Mouse (Mus musculus): ENCODE results near the gene Pcdh15.

The Pcdh15 gene

DNA sequence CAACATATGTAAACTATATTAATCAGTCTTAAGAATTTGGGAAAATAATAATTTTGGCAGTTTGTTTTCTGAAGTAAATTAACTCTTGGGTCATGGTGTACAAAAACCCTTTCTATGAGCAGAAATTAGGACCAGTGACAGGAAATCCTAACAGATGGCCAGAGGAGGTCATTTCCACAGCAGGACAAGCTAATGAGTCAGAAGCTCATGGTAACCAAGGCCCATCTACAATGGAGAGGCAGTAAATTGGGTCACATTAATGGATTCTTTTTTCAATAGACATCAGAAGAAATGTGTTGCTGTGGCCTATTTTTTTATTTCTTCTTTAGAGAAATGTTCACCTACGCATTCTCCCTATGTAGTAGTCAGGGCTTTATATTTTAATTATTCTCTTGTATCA lies 923.9 kb downstream of the Pcdh15 start:
- DNase-seq = no peak

DNA sequence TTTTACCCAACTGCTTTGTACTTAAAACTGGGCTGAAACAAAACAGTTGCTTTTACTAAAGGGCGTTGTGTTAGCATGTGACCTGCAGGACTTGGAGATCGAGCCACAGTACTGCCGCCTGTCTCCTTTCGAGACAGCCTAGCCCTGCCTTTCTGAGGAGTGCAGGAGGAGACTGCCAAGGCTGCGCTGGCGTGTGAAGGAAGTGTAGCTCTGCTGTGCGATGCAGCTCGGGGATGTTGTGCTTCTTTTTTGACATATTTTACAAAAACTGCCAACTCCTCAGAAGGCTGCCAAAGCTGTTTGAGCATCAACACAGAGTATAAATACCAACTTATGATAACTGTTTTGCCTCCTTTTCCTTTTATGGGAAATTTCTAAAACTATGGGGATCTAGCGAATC lies 953.9 kb downstream of the Pcdh15 start:
- DNase-seq = peak; percentile 47

DNA sequence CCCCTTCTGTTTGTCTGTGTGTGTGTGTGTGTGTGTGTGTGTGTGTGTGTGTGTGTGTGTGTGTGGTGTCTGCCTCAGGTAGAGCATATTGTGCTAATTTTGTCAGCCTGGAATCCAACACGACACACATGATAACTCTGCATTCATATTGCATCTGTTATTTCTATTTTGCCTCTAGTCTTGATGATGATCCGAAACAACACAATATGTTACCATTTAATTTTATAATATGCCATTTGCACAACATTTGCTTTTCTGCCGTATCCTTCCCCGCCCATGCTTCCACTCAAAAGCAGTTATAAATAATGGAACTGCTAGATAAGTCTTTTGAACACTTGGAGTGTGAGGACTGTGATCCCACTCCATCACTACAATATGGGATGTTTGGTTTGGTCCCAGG lies 987.5 kb downstream of the Pcdh15 start:
- no peak for DNase-seq

DNA sequence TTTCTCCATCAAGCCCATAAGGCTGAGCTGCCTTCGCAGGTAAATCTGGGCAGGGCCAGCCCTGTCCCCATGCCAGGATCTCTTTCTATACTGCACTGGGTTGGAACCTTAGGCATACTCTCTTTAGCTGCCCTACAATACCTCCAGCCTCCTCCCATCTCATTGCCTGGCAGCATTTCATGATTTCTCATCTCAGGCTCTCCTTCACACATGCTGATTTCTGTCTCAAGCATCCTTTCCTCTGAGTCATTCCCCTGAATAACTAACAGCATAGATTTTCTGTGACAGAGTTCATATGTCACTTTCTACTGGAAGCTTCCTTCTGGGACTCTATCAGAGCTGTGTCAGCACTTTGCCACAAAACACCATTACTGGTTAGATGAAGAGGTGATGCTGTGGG lies 999.2 kb downstream of the Pcdh15 start:
- DNase-seq = no peak

DNA sequence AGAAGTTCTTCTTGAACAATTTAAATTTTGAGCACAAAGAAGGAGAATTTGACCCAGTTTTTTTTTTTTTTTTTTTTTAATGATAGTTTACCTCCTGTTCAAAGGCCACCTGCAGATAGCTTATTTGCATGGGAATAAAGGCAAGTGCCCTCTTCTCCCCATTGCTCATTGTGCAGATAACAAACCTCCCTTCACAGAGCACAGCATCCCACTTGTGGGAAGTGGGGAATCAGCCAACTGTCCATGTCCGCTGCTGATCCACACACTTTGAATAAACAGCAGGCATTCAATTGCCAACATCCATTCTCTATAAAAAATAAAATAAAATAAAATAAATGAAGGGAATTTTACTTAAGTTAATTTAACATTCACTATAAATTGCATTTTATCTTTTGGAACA lies 1015.0 kb downstream of the Pcdh15 start:
- no peak for DNase-seq

DNA sequence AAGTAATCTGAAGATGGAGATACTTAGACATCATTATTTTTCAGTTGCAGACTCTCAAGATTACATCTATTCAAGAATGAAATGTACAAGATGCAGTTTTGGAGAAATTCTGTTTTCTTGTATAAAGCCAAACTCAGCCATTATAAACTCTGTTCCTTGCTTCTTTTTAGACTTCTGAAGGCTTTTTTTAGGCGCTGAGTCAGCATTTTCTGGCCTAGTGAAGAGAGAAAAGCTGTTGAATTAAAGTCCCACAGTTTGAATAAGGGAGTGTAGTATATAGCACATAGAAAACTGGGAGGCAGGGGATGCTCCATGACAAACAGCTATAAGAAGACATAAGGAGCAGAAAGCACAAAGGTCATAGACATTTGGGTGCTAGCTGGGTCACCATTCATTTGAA lies 1017.7 kb downstream of the Pcdh15 start:
- DNase-seq = no peak

DNA sequence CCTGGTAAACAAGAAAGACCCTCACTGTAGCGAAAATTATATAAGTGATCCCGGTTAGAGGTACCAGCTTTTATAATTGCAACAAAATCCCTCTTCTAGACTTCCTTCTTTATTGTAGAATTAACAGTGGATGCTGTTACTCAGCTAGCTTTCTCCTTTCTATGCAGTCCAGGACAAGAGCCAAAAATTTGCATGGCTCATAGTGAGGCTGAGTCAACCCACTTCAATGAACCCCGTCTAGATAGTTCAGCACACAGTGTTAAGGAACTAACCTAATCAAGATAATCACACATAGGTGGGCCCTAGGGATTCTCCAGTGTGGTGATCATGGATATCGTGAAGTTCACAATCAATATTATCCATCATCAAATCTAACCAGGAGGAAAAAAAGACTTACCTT lies 1024.3 kb downstream of the Pcdh15 start:
- DNase-seq = no peak

DNA sequence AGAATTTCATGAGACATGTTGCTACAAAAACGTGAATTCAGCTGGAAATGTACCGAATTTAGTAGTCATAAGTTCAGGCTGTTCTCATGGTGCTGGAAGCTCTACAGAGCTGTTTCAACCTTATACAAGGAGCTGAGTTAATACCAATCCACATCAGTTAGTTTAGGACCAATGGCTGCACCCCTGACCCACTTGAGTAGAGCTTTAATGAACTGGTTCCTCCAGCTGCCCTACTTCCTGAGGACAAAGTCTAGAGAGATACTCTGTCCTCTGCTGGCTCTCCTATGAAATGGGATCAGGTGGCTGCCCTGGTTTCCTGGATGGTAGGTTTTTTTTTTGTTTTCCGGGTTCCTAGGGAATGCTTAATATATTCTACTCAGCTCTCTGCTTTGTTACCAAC lies 1030.0 kb downstream of the Pcdh15 start:
- no peak for DNase-seq

DNA sequence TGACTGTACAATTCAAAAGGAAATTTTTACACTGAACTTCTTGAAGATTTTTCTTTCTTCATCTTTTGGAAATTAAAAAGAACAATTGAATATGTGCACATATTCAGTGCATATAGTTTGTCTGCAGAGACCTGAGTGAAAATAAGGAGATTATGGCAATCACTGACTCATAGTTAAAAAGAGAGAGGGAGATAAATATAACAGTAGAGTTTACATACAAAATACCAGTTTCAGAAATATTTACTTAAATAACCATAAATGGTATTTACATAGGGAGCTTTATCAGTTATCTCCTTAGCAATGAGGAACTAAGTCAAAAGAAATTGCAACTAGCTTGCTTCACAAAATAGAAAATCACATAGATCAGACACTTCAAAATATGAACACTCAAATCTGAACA lies 1030.5 kb downstream of the Pcdh15 start:
- DNase-seq = no peak

DNA sequence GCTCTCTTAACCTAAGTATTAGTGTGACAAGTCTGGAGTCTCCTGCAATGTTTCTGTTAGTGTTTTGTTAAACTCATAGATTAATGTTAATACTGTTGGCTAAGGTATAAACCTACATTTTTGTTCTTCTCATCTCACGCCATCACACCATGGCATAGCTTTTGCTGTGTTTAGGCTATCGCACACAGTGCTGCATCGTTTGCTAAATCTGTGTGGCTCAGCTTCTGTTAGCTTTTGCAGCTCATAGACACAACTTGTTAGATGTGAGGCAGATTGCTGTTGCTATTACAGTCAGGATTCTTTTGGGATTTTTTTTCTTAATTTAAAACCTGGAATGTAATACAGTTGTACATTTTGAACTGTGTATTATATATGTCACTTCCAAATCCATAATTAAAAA lies 1031.7 kb downstream of the Pcdh15 start:
- no peak for DNase-seq

DNA sequence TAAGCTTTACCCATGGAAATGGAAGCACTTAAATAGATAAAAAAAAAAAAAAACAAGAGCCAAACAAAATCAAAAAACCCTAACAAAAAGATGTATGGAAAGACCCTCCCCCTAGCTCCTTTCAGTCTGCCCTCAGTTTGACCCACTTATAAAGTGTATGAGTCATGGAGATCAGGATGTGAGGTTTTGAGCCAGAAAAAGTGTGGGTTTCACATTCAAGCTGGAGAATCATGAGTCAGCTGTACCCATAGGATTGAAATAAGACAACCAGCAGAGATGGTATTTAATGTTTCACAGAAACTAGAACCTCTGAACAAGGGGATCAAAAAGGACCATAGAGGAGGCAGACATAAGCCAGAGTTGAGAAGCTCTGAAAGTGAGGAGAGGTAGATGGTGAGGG lies 1048.8 kb downstream of the Pcdh15 start:
- DNase-seq = no peak

DNA sequence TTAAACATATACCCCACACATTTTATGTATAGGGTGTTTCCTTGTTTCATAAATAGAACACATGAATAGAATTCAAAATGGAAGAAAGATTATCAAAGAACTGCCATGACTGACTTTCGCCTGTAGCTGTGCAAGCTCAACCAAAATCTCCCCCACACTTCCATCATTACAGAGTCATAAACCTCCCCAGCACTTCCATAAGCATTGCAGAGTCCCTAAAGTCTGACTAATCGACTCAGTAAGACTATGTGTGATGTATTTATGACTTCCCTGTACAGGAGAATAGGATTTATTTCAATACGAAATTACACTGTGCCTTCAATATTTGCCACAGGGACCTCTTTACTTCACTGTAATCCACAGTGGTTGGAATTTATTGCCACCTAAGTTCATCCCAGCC lies 1082.8 kb downstream of the Pcdh15 start:
- no peak for DNase-seq

DNA sequence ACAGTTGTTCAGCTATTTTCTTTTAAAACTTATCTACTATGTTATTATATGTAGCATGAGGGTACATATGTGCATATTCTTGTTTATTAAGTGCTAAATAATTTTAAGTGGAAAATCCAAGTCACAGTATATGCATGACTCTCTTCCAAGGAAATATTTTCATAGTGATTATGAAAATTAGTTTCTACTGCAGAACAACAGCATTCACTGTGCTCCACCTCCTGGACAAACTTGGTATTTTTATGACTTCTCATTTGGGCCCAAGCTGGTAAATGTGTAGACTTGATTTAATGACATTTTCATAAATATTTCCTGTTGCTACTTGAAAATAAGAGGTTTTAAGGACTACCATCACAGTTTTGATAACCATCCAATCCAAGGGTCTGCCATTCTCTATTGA lies 1104.5 kb downstream of the Pcdh15 start:
- DNase-seq = no peak

DNA sequence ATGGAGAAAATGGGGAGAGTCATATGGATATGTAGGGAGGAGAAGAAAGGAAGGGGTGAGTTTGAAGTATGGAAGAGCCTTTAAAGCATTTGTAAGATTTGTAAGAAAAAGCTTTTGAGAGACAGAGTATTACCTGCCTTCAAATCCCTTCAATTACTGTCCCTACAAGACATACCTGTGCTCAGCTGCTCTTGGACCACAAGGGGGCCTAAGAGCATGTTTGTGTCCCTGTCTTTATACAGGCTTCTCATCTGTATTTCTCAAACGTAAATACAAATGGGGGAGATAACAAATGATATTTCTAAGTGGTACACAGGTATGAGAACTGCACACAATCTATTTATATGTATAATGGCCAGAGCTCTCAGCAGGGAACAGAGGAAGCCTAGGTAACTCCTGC lies 1118.1 kb downstream of the Pcdh15 start:
- DNase-seq = no peak

DNA sequence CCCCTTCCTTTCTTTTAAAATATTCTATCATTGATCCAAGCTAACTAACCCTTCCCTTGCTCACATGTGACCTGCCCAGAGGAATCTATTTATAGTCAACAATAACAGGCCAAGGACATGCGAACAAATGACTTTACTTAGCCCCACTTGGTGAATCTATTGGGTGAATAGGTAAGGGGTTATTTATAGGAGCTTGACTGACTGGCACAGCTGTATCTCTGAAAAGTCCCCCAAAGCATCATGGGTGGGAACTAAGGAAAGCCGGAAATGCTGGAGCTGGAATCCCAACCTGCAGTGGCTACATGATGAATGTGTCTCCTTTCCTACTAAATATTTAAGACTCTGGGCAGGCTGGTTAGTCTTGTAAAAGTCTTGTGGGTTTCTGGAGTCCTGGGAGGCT lies 1121.3 kb downstream of the Pcdh15 start:
- no peak for DNase-seq

DNA sequence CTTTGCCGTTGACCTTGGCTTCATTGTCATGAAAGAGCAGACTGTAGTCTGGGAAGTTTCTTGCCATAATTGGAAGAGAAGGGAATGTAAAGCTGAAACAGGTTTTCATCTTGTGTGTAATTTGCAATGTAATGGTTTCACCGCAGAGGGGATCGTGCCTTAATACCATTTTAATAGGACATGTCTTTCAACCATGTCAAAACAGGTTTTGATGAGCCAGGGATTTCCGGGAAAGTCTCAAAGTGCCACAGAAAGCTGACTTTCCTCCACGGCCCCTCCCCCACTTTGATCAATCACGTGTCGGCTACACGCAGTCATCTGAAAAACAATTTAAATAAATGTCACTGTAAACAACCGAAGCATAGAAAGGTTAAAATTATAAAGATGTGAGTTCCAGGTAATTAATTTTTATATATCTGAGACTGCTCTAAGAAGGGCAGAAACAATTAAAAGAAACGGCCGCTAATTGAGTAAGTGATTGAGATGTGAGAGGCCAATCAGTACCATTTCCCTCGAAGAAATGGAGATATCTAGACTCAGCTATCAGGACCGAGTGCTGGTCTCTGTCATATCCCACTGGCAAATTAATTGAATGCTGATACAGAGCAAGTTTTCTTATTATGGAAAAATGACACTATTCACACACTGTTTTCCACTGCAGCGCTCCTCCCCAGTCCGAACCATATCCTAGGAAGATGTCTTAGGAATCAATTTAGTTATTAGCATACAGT lies 1158.7 kb downstream of the Pcdh15 start:
- no peak for DNase-seq

DNA sequence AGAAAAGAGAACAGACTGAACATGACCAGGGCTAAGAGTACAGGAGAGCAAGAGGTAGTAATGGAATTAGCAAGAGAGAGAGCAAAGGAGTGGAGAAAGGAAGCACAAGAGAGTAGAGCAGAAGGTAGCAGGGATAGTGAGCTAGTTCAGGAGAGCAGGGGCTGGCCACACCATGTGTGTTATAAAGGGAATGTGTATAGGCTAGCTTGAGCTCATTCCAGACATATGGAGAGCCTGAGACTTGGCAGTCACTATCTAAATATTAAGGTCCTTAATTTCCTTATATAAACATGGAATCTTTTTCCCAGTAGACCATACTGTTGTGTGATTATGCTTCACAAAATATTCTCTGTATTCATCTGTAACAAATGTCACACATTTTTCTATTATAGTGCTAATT lies 1159.5 kb downstream of the Pcdh15 start:
- DNase-seq = no peak

DNA sequence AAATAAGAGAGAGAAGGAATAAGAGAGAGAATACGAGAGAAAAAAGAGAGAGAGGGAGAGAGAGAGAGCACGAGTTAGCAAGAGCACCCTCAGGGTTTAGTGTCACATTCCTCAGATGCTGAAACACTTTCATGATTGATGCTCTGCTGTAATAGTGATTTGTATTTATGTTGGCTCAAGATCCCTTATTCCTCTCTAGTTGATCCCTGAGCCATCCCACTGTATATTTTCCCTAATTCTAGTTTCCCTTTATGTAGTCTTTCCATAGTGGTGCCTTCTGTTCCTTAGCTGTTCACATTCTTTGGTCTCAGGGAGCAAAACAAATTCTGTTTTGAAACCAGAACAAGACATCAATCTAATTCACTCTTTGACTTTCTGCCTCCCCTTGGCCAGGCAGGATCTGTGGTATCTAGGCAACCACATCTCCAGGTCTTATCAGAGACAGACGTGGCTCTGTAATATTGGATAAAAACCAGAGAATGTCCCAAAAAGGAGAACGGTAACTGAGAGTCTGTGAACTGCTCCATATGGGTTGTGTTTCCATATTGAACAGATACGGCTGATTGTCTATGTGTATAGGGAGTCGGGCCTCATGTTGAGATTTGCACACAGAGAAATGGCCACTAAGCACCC lies 1170.6 kb downstream of the Pcdh15 start:
- no peak for DNase-seq

DNA sequence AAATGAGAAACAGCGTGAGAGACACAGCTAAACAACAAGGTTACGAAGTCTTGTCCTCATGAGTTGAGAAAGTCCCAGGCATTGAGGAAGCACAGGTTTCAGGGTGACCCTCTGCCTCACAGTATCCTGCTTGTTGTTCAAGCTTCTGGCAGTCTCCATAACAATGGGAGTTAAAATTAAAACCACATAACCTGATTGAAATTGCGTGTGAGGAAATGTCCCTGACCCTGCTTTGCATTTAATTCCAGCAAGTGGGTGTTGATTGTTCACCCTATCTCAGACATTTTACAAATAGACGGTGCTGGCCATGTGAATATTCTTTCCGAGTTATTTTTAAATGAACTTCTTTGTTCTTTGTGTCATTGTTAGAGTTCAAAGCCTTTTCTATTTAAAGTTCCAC lies 1171.8 kb downstream of the Pcdh15 start:
- DNase-seq = no peak

DNA sequence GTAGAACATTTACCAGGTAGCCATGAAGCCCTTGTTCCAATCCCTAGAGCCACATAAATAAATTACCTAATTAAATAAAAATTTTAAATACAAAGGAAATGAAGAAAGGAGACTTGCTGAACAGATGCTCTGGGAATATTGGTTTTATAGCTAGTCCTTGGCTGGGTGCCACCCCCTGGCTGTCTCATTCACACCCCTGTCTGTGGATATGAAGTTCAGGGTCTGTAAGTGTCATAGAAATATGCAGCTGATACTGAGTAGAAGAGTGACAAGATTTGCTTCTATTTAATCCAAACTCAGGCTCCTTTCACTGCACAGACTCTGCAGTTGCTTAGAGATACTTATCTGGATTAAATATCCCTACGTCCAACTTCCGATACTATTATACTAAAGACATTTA lies 1205.0 kb downstream of the Pcdh15 start:
- no peak for DNase-seq

DNA sequence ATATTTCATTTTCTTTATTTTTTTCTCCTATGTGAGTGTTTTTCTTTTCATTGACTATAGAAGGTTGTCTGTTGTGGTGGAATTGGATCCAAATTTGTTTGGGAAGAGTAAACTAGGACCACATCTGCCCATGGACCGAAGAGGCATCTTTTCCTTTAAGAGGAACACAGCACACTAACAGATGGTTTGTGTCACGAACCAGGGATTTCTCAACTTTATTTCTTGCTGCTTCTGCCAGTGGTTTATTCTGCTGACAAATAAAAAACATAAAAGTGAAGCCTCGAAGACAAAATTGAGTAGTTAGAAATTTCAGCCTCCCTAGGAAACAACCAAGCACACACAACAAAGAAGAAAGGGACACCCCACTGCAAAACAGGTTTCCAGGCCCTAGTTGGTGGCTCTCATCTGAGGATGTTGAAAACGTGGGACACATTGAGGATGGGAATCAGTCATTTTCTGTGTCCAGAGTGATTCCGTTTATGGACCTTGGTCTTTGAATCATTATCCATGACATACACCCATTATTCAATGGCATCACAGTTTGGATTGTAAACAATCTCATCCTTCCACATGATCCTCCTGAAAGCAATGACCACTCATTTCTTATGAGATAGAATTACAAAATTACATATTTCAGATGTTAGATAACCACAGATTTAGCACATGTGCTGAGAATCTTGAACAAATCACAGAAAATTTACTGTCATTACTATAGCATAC lies 1206.5 kb downstream of the Pcdh15 start:
- no peak for DNase-seq

DNA sequence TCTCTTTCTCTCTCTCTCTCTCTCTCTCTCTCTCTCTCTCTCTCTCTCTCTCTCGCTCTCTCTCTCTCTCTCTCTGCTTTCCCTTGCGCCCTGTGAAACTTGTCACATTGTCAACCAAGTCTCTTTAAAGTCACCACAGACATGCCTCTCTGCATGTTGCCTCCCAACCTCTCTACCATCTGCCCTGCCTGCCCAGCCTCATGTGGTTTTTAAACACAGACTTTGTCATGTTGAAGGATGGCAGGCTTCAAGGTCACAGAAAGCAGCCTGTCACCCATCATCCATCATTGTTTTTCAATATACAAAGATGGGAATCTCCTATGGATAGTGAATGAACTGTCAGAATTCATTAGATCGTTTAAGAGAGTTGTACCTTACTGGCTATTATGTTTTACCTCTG lies 1207.9 kb downstream of the Pcdh15 start:
- DNase-seq = no peak

DNA sequence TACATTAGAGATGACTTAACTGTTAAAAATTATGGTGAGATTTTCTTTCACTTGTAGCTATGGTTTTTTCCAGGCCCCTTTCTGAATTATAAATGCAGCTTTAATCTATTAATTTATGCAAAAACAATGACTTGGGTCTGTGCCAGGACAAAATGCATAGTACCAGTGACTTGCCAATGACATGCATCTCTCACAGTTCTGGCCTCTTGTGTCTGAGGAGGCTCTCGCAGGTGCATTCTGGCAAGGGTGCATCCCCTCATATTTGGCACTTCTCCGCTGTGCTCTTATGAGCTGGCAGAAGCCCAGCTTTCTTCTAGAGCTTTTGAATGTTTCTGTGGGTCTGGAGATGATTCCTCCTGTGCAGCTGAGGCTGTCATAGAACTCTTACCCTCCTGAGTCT lies 1216.9 kb downstream of the Pcdh15 start:
- DNase-seq = no peak

DNA sequence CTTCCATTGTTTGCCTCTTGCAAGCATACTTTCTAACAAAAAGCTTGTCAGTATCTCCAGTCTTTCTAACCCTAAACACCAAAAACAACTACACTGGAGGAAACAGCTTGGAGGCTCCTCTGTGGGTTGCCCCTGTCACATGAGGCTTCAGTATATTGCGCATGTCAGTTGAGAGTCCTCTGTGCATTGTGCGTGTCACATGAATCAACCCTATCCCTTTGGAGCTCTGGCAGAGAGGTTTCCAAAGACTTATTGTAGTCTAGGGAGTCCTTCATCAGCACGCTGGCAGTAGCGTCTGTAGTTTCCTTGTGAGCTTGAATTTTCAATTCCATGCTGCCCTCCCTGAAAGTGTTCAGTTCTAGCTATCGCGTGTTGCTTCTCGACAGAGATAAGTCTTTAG lies 1236.3 kb downstream of the Pcdh15 start:
- DNase-seq = no peak

Data from right cerebral cortex, postnatal 25 days (tissue).